Mouse (Mus musculus) brain, embryonic 14.5 days (tissue): ENCODE data around the gene Pcdh8.

Experiments
- CTCF ChIP-seq: fragments of 200-500 bp; IDR thresholded peaks from 2 replicates; pipeline ENCODE4 v1.5.1; 2012; ENCODE audit warnings: inconsistent platforms, mild to moderate bottlenecking, moderate library complexity, borderline replicate concordance; ENCODE audit not compliant: insufficient read depth, insufficient read length; ENCODE audit errors: extremely low read depth
- POLR2A ChIP-seq: fragments of 200-500 bp; IDR thresholded peaks from 2 replicates; pipeline ENCODE4 v1.6.1; 2012; ENCODE audit warnings: mild to moderate bottlenecking, inconsistent platforms, borderline replicate concordance; ENCODE audit not compliant: poor library complexity, insufficient read depth, insufficient read length, severe bottlenecking; ENCODE audit errors: extremely low read depth

- TF ChIP-seq CTCF (peak; percentile 76), POLR2A (no peak)
Observed at GRCm38 (mm10) chr14:79769618-79770017, 1.5 kb downstream of the Pcdh8 start.
